Mouse (Mus musculus) spleen, postnatal 36 days (tissue): ENCODE results near the gene Prop1.

Experiments
- DNase-seq, 2 experiments: peaks; one replicate each; pipeline ENCODE4 v3.0.0; 2022; ENCODE audit warnings: low spot score in 2 of 2, mixed read lengths in 1 of 2

Gene Prop1

GRCm38 (mm10) chr11:50953665-50954064 lies at the start of gene Prop1:
Gene Prop1 (minus strand): TSS chr11:50953765.
- DNase-seq = no peak

GRCm38 (mm10) chr11:51003296-51003695 lies 49.7 kb upstream of the Prop1 start, which contains the start of gene Olfr51:
Gene Olfr51 (plus strand): TSS chr11:51003596.
- DNase-seq = no peak

GRCm38 (mm10) chr11:50981667-50982066 lies 28.1 kb upstream of the Prop1 start, which contains the start of gene Olfr1377:
Gene Olfr1377 (plus strand): TSS chr11:50981967.
- no peak for DNase-seq

GRCm38 (mm10) chr11:50977216-50977615 lies 23.7 kb upstream of the Prop1 start:
- DNase-seq = no peak

GRCm38 (mm10) chr11:50966230-50966629 lies 12.7 kb upstream of the Prop1 start, which contains the start of gene Olfr1378:
Gene Olfr1378 (plus strand): TSS chr11:50966530.
- no peak for DNase-seq

GRCm38 (mm10) chr11:50964886-50965285 lies 11.3 kb upstream of the Prop1 start:
- DNase-seq = no peak

- DNase-seq = no peak
These were observed 1.3 kb downstream of the Prop1 start for GRCm38 (mm10) chr11:50952290-50952689.

GRCm38 (mm10) chr11:50943506-50943905 lies 10.1 kb downstream of the Prop1 start, which contains the start of gene 4933414I15Rik:
Gene 4933414I15Rik (minus strand): TSS chr11:50943765.
- no peak for DNase-seq

GRCm38 (mm10) chr11:50942386-50942785 lies 11.2 kb downstream of the Prop1 start:
- DNase-seq = no peak

GRCm38 (mm10) chr11:50939621-50940366 lies 13.8 kb downstream of the Prop1 start:
- no peak for DNase-seq

- no peak for DNase-seq
These were observed 15.1 kb downstream of the Prop1 start for GRCm38 (mm10) chr11:50938435-50938834.

- DNase-seq = no peak
These were observed 21.5 kb downstream of the Prop1 start for GRCm38 (mm10) chr11:50932040-50932439.

- DNase-seq = peak; percentile 47 to 62
These were observed 22.1 kb downstream of the Prop1 start, which contains the start of gene Zfp354b for GRCm38 (mm10) chr11:50931451-50931866. Gene Zfp354b (minus strand): TSS chr11:50931633.

GRCm38 (mm10) chr11:50931021-50931420 lies 22.5 kb downstream of the Prop1 start:
- no peak for DNase-seq

- DNase-seq = no peak
These were observed 23.0 kb downstream of the Prop1 start for GRCm38 (mm10) chr11:50930469-50931014.

- peak; percentile 86 to 87 for DNase-seq
These were observed 37.8 kb downstream of the Prop1 start, which contains the start of gene Zfp2 for GRCm38 (mm10) chr11:50915671-50916320. Gene Zfp2 (minus strand): TSS chr11:50916165.

GRCm38 (mm10) chr11:50914461-50914860 lies 39.1 kb downstream of the Prop1 start:
- DNase-seq = no peak

- no peak for DNase-seq
These were observed 40.3 kb downstream of the Prop1 start for GRCm38 (mm10) chr11:50913301-50913700.

GRCm38 (mm10) chr11:50908136-50908535 lies 45.4 kb downstream of the Prop1 start:
- DNase-seq = no peak
